Mouse (Mus musculus): Measurements from ENCODE around the gene Snrnp35.
"Not testable (repeated sequence)": the region's sequence is repeated elsewhere in the genome, so short reads cannot be mapped to it uniquely, and the experiment has no call there.

Gene Snrnp35

GRCm38 (mm10) chr5:124482966-124483654, at the start of gene Snrnp35:
Gene Snrnp35, plus strand, starts transcription at chr5:124483134.
- DNase-seq = peak; percentile 96

GRCm38 (mm10) chr5:124438229-124438628, 44.7 kb upstream of the Snrnp35 start:
- DNase-seq = peak; percentile 49

GRCm38 (mm10) chr5:124438746-124439145, 44.2 kb upstream of the Snrnp35 start:
- DNase-seq = no peak

- DNase-seq = peak; percentile 96
Observed at GRCm38 (mm10) chr5:124439447-124440093, 43.4 kb upstream of the Snrnp35 start, which contains the start of gene Kmt5a. Gene Kmt5a, plus strand, starts transcription at chr5:124439930.

- DNase-seq = no peak
Observed at GRCm38 (mm10) chr5:124440094-124440701, 42.7 kb upstream of the Snrnp35 start.

- no peak for DNase-seq
Observed at GRCm38 (mm10) chr5:124442628-124443027, 40.3 kb upstream of the Snrnp35 start.

- no peak for DNase-seq
Observed at GRCm38 (mm10) chr5:124444208-124444607, 38.7 kb upstream of the Snrnp35 start.

- DNase-seq = peak; percentile 81
Observed at GRCm38 (mm10) chr5:124444661-124445561, 38.0 kb upstream of the Snrnp35 start.

- peak; percentile 63 for DNase-seq
Observed at GRCm38 (mm10) chr5:124445621-124446293, 37.2 kb upstream of the Snrnp35 start.

- peak; percentile 70 for DNase-seq
Observed at GRCm38 (mm10) chr5:124446301-124446881, 36.5 kb upstream of the Snrnp35 start.

- no peak for DNase-seq
Observed at GRCm38 (mm10) chr5:124449494-124449893, 33.4 kb upstream of the Snrnp35 start.

GRCm38 (mm10) chr5:124450051-124450450, 32.9 kb upstream of the Snrnp35 start:
- DNase-seq = no peak

- peak; percentile 37 for DNase-seq
Observed at GRCm38 (mm10) chr5:124450641-124451340, 32.1 kb upstream of the Snrnp35 start.

- peak; percentile 57 for DNase-seq
Observed at GRCm38 (mm10) chr5:124452494-124453228, 30.3 kb upstream of the Snrnp35 start.

GRCm38 (mm10) chr5:124453339-124454081, 29.4 kb upstream of the Snrnp35 start:
- DNase-seq = peak; percentile 64

- DNase-seq = no peak
Observed at GRCm38 (mm10) chr5:124454082-124454419, 28.9 kb upstream of the Snrnp35 start.

GRCm38 (mm10) chr5:124456762-124457161, 26.2 kb upstream of the Snrnp35 start:
- DNase-seq = no peak

GRCm38 (mm10) chr5:124460922-124461321, 22.0 kb upstream of the Snrnp35 start:
- not testable (repeated sequence) for DNase-seq

GRCm38 (mm10) chr5:124462297-124463025, 20.5 kb upstream of the Snrnp35 start:
- no peak for DNase-seq

Measured in kidney, adult 18-20 months (tissue).